Mouse (Mus musculus): ENCODE results near the gene AC153137.1.
"Not testable (repeated sequence)": the region's sequence is repeated elsewhere in the genome, so short reads cannot be mapped to it uniquely, and the experiment has no call there.

The AC153137.1 gene

DNA sequence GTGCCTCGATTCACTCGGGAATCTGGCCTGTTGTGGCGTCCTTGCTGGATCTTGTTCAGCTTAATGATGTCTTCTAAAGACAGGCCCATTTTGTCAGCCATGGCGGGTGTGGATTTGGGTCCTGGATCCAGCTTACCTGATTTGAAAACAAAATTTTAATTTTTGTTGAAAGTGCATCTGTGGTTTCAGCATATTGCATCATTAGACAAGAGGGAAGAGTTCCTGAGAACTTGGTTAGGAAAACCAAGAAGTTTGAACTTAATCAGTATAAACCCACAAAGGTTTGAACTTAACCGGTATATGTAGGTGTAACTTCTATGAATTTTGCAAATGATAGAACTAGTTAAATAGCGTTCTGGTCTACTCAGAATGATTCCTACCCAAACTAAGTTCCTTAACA, at the start of gene AC153137.1:
Gene AC153137.1 (minus strand): TSS at position 101 of the 400 bp plus-strand sequence.
- DNase-seq (ENCODE audit: low spot score), result not testable (repeated sequence)

DNA sequence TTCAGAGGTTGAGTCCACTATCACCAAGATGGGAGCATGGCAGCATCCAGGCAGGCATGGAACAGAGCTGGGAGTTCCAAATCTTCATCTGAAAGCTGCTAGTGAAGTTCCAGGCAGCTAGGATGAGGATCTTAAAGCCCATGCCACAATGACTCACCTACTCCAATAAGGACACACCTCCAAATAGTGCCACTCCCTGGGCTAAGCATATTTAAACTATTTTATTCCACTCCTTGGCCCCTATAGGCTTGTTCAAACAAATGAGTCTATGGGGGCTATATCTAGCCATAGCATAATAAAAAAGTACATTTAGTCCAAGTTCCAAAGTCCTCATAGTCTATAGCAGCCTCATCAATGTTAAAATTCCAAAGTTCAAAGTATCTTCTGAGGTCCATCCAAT, 45.4 kb upstream of the AC153137.1 start:
- no peak for DNase-seq (ENCODE audit: low spot score)

DNA sequence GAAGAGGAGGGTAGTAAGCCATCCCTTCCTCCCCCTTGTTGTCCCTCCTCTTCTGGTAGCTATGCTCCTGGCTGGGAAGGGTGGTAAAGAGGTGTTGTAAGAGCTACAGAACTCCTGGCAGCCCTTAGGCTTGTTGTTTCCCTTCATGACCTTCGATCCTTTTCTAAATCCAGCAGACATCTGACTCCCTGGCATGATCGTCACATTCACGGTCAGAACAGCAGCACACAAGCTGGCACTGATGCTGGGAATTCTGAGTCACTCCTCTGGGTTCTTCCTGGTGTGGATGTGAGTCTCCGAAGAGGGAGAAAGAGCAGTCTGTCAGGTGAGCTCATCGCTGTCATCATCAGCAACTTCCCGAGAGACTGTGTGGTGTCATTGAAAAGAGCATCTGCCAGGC, 41.5 kb upstream of the AC153137.1 start:
- DNase-seq (ENCODE audit: low spot score), result no peak

DNA sequence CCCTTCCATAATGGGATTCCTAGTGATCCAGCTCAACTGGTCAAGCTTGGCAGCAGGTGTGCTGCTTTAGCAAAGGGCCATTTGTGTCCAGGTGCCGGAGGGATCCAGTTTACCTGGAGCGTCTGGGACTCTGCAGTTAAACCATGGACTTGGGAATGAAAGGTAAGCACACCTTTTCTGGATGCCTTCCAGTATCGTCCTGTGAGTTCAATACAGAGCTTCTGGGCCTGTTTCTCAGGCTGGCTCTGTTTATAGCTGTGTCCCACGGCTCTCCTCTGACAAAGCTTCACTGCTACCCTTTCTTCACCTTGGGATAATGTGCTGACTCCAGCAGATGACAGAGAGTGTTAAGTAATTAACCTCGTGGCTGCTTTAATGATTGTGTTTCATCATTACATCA, 39.6 kb upstream of the AC153137.1 start:
- DNase-seq (ENCODE audit: low spot score), result no peak

DNA sequence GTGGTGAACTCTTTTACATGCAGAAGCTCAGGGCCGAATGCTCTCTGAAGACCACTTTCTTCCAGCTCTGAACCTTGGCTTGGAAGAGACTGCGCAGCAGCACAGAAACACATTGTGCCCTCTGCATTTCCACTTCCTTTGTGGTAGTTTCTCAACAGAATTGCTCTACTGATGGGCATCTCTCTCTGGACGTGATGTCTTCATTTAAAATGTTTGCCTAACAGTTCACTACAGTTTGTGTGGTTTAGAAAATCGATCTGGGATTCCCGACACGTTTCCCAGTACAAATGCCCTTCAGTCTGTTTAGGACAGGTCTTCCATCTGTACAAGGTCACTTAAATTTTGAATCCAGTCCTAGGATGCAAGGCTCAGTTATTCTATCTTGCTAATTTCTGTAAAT, 38.3 kb upstream of the AC153137.1 start:
- DNase-seq (ENCODE audit: low spot score), result no peak

DNA sequence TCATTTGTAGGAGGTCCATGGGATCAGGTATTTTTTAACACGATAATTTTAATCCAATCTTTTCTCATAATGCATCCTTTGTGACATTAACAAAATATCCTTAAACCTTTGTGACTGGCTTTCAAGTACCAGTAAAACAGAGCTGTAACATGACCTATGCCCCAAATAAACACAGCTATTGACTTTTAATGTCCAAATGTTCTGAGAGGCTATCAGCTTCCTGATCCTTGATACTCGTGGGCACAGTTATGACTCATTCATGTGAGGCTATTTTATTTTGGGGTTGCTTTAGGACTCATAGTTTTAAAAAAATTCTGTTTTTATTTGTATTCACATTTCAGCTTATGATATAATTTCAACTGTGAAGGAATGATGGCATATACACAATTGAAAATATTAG, 37.5 kb upstream of the AC153137.1 start:
- no peak for DNase-seq (ENCODE audit: low spot score)

DNA sequence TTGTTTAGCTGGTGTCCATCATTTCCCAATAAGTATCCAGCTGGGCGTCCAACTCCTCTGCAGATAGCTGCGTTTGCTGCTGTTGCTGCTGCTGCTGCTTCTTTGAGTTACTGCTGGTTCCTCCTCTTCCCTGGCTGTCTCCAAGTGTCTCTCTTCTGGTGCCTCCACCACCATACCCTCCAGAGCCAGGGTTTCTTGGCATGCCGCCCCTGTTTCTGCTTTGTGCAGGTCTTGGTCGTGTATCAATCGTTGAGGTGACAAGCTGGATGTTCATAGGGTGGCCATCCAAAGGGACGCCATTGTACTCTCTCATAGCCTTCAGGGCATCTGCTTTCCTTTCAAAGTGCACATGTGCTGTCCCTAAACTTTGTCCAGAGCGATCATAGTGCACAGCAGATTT, 529 bp downstream of the AC153137.1 start:
- not testable (repeated sequence) for DNase-seq (ENCODE audit: low spot score)

DNA sequence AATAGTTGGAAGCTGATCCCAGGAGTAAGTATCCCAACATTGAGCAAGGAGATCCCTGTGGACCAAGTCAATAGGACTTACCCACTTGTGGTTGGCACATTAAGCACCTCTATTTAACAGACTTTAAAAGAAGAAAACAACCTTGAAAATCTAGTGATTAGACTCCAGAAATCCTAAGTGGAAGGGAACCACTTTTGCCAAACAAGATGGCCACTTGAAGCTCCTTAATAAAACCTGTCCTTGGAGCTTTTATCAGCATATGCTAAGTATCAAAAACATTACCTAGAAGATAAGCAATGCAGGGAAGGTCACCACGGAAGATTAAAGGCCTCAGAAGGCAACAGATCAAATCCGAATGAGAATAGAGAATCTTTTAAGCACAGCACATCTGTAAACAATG, 26.0 kb downstream of the AC153137.1 start:
- no peak for DNase-seq (ENCODE audit: low spot score)

- no peak for DNase-seq (ENCODE audit: low spot score)
These were observed 27.3 kb downstream of the AC153137.1 start for GRCm38 (mm10) chr1:30950456-30950835.

- peak; percentile 91 for DNase-seq (ENCODE audit: low spot score)
These were observed 27.9 kb downstream of the AC153137.1 start for GRCm38 (mm10) chr1:30949710-30950455.

GRCm38 (mm10) chr1:30948950-30949639, 28.7 kb downstream of the AC153137.1 start:
- DNase-seq (ENCODE audit: low spot score), result peak; percentile 52

GRCm38 (mm10) chr1:30948361-30948949, 29.3 kb downstream of the AC153137.1 start:
- no peak for DNase-seq (ENCODE audit: low spot score)

- DNase-seq (ENCODE audit: low spot score), result no peak
These were observed 32.6 kb downstream of the AC153137.1 start for GRCm38 (mm10) chr1:30945136-30945535.

DNA sequence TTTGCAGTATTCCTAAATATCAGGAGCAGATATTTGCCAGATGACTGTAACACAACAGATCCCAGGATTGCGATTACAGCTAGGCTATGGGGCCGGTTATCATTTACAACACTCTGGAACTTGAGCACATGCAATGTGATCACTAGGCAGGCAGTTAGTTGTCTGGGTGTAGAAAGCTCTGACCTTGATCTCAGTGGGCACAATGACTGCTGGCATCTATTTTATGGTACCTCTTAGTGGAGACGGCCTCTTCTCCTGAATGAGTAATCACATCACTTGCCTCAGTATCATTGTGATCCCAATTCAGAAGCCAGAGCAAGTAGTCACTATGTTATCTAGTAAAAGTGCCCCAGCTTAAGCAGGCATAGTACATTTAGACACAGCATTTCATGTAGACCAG, 37.2 kb downstream of the AC153137.1 start:
- no peak for DNase-seq (ENCODE audit: low spot score)

DNA sequence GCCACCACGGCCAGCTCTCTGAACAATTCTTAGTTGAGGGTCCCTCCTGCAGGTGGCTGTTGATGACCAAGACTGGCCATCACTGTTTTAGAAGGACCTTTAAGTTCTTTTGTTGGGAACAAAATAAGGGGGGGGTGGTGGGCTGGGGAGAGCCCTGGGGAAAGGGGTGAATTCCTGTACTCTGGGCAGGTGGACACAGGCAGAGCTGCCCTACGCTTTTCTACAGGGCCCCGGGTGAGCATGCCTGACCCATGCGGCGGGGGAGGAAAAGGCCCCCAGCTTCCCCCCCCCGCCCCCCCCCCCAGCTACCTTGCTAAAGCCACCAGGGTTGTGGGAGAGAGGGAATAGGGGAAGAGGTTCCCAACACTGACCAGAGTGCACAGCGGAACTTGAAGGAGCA, 39.4 kb downstream of the AC153137.1 start:
- no peak for DNase-seq (ENCODE audit: low spot score)

- no peak for DNase-seq (ENCODE audit: low spot score)
These were observed 40.3 kb downstream of the AC153137.1 start for GRCm38 (mm10) chr1:30937396-30937965.

GRCm38 (mm10) chr1:30936488-30936887, 41.3 kb downstream of the AC153137.1 start:
- DNase-seq (ENCODE audit: low spot score), result no peak

DNA sequence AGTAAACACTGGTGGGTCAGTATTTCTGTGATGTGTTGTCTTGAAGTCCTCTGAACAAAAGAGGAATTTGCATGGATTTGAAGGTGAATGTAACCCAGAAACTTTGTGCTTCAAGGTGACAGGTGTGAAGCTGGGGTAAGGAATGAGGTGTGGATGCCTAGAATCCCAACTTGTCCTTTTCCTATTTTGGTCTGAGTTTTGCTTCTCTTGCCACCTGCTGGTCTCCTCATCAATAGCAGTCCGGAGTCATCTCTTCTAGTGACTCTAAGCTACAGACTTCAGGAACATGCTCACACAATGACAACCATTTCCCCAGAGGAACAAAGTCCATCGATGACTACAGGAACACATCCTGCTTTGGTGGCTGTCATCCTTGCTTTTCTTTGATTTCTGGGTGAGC, 46.9 kb downstream of the AC153137.1 start:
- DNase-seq (ENCODE audit: low spot score), result no peak

- no peak for DNase-seq (ENCODE audit: low spot score)
These were observed 47.6 kb downstream of the AC153137.1 start for GRCm38 (mm10) chr1:30930194-30930593.

Data from ovary, postnatal 10 days (tissue).